Mouse (Mus musculus): ENCODE results near the gene Mmp19. TPM values are rescaled to one million over a fixed set of nuclear protein-coding genes. Genes with fewer than 3 reads are reported as not detected.
"Not testable (repeated sequence)": the region's sequence is repeated elsewhere in the genome, so short reads cannot be mapped to it uniquely, and the experiment has no call there.

Gene Mmp19
- polyA plus RNA-seq, 1 experiment from 2014 or later = 10.4 TPM

GRCm38 (mm10) chr10:128805092-128806000 lies 14.6 kb downstream of the Mmp19 start:
- Histone ChIP-seq H3K9ac (ENCODE audit: low read depth, low read length) (peak overlapping the region; percentile 64), H3K4me1 (ENCODE audit: control insufficient read depth, low read depth, low read length) (peaks cover 36% of the 10 kb centered on the region), H3K36me3 (ENCODE audit: control insufficient read depth, insufficient read depth) (no peaks in the 10 kb centered on the region; the same call in 1 of the 2 replicates), H3K4me3 (ENCODE audit: low read depth, low read length) (peak overlapping the region; percentile 65), H3K27ac (ENCODE audit: low read length) (peak overlapping the region; percentile 71), H3K9me3 (replicated peaks; ENCODE audit: control insufficient read depth, low read length) (no peaks in the 10 kb centered on the region), H3K4me2 (ENCODE audit: low read depth, low read length) (peak overlapping the region; percentile 69), H3K27me3 (ENCODE audit: control insufficient read depth, insufficient read depth, low read depth, low read length) (no peaks in the 10 kb centered on the region; the same call in none of the 2 replicates)
- ATAC-seq (ENCODE audit: low read depth) = peak; percentile 96
- WGBS (ENCODE audit: insufficient replicate concordance) = under 1% methylated on average over 63 of the region's 70 CpGs

DNA sequence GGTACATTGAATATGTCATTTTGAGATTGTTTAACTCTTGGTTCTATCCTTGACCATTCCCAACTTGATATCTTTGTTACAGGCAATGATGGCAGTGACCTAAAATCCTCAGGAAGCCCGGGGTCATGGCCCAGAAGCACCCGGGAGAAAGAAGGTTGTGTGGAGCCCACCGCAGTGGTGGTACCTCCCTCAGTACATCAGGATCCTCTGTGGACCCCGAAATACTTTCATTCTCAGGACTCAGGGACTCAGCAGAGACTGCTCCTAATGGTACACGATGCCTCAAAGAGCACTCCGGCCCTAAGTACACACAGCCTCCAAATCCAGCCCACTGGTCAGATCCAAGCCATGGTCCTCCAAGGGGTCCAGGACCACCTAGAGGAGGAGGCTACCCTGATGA lies 15.4 kb downstream of the Mmp19 start:
- H3K36me3 ChIP-seq (ENCODE audit: control insufficient read depth, insufficient read depth) = no peaks in the 10 kb centered on the region; the same call in 1 of the 2 replicates
- H3K27me3 ChIP-seq (ENCODE audit: control insufficient read depth, insufficient read depth, low read depth, low read length) = no peaks in the 10 kb centered on the region; the same call in none of the 2 replicates
- peak overlapping the region; percentile 65 for H3K4me3 ChIP-seq (ENCODE audit: low read depth, low read length)
- 52% methylated on average over 6 of the region's 6 CpGs for WGBS (ENCODE audit: insufficient replicate concordance)
- H3K9ac ChIP-seq (ENCODE audit: low read depth, low read length) = peak overlapping the region; percentile 64
- peaks cover 36% of the 10 kb centered on the region for H3K4me1 ChIP-seq (ENCODE audit: control insufficient read depth, low read depth, low read length)
- no peaks in the 10 kb centered on the region for H3K9me3 ChIP-seq (replicated peaks; ENCODE audit: control insufficient read depth, low read length)
- peak overlapping the region; percentile 69 for H3K4me2 ChIP-seq (ENCODE audit: low read depth, low read length)
- no peak overlapping the region; the same call in 1 of the 2 replicates for H3K27ac ChIP-seq (ENCODE audit: low read length)
- ATAC-seq (ENCODE audit: low read depth) = no peak

DNA sequence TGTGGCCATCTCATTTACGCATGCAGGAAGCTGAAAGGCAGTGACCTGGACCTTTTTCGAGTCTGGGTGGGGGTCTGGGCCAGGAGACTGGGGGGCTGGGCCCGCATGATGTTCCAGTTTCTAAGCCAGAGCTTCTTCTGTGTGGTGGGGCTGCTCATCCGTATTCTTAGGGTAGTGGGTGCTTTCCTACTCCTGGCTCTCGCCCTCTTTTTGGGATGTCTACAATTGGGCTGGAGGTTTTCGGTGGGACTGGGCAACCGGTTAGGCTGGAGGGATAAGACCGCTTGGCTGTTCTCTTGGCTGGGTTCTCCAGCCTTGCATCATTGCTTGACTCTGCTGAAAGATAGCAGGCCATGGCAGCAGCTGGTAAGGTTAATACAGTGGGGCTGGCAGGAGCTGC lies 16.3 kb downstream of the Mmp19 start:
- H3K4me3 ChIP-seq (ENCODE audit: low read depth, low read length) = peak overlapping the region; percentile 65
- H3K27ac ChIP-seq (ENCODE audit: low read length) = no peak overlapping the region
- peak overlapping the region; percentile 69 for H3K4me2 ChIP-seq (ENCODE audit: low read depth, low read length)
- 79% methylated on average over 8 of the region's 8 CpGs for WGBS (ENCODE audit: insufficient replicate concordance)
- H3K9ac ChIP-seq (ENCODE audit: low read depth, low read length) = peak overlapping the region; percentile 37; the same call in 1 of the 2 replicates
- peaks cover 36% of the 10 kb centered on the region for H3K4me1 ChIP-seq (ENCODE audit: control insufficient read depth, low read depth, low read length)
- no peaks in the 10 kb centered on the region; the same call in none of the 2 replicates for H3K27me3 ChIP-seq (ENCODE audit: control insufficient read depth, insufficient read depth, low read depth, low read length)
- no peaks in the 10 kb centered on the region for H3K9me3 ChIP-seq (replicated peaks; ENCODE audit: control insufficient read depth, low read length)
- no peaks in the 10 kb centered on the region; the same call in 1 of the 2 replicates for H3K36me3 ChIP-seq (ENCODE audit: control insufficient read depth, insufficient read depth)
- ATAC-seq (ENCODE audit: low read depth) = no peak

DNA sequence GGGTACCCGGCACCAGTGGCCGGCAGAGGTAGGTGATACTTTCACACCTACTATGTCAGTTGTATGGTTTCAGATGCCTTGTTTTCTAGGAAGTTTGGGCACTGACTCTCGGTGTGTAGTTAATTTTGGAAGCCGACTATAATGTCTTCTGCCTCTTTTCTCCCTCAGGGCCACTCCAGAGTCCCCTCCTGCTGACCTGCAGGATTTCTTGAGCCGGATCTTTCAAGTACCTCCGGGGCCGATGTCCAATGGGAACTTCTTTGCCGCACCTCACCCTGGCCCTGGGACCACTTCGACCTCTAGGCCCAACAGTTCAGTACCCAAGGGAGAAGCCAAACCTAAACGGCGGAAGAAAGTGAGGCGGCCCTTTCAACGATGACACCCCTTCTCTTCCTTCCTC lies 26.3 kb downstream of the Mmp19 start, which contains the start of gene Sarnp:
Gene Sarnp, plus strand, starts transcription at position 301 of the 400 bp plus-strand sequence.
- no peak for ATAC-seq (ENCODE audit: low read depth)
- Histone ChIP-seq H3K27ac (ENCODE audit: low read length) (no peak within 1 kb of the TSS), H3K9me3 (replicated peaks; ENCODE audit: control insufficient read depth, low read length) (no peaks in the 10 kb centered on the region), H3K4me3 (ENCODE audit: low read depth, low read length) (no peak within 1 kb of the TSS), H3K4me2 (ENCODE audit: low read depth, low read length) (no peak within 1 kb of the TSS), H3K36me3 (ENCODE audit: control insufficient read depth, insufficient read depth) (peaks cover 36% of the 10 kb centered on the region), H3K9ac (ENCODE audit: low read depth, low read length) (no peak within 1 kb of the TSS), H3K27me3 (ENCODE audit: control insufficient read depth, insufficient read depth, low read depth, low read length) (no peaks in the 10 kb centered on the region), H3K4me1 (ENCODE audit: control insufficient read depth, low read depth, low read length) (peaks cover 8% of the 10 kb centered on the region)
- WGBS (ENCODE audit: insufficient replicate concordance) = 84% methylated on average over 13 of the region's 13 CpGs

GRCm38 (mm10) chr10:128820217-128820616 lies 29.5 kb downstream of the Mmp19 start:
- Histone ChIP-seq H3K4me3 (ENCODE audit: low read depth, low read length) (peak overlapping the region; percentile 91; the same call in 1 of the 2 replicates), H3K9ac (ENCODE audit: low read depth, low read length) (no peak overlapping the region), H3K36me3 (ENCODE audit: control insufficient read depth, insufficient read depth) (peaks cover 28% of the 10 kb centered on the region), H3K4me1 (ENCODE audit: control insufficient read depth, low read depth, low read length) (peaks cover 18% of the 10 kb centered on the region), H3K4me2 (ENCODE audit: low read depth, low read length) (peak overlapping the region; percentile 86), H3K27me3 (ENCODE audit: control insufficient read depth, insufficient read depth, low read depth, low read length) (no peaks in the 10 kb centered on the region), H3K27ac (ENCODE audit: low read length) (no peak overlapping the region), H3K9me3 (replicated peaks; ENCODE audit: control insufficient read depth, low read length) (no peaks in the 10 kb centered on the region)
- ATAC-seq (ENCODE audit: low read depth) = no peak
- 80% methylated on average over 4 of the region's 4 CpGs for WGBS (ENCODE audit: insufficient replicate concordance)

DNA sequence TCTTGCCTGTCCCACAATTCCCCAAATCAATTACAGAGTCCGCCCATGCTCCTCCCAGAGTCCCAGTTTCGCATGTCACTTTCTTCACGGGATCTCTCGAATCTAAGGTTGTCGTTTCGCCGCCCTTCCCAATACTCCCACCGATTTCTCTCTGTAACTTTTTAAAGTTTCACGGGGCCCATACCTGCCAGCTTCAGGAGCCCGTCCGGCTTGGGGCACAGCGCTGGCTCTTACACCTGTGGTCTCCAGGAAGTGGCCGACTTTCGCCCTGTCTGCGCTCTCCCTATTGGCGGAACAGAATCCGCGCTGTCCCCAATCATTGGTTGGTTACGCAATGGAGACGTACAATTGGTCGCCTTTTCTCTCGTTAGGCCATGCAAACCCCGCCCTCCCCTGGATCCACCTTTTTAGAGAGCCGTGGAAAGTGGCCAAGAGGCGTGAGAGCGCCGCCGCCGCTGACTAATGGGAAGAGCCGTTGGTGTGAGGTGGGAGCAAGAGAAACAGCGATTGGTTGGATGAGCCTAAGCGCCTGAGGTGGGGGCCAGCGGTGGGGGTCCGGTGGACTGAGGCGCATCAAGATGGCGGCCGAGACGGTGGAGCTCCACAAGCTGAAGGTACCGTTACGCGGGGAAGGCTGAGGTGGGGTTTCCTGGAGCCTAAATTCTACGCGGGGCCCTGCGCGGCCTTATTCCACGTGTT lies 30.8 kb downstream of the Mmp19 start, which contains the start of gene Ormdl2:
Gene Ormdl2, minus strand, starts transcription at position 288 of the 699 bp plus-strand sequence.
- Histone ChIP-seq H3K4me2 (ENCODE audit: low read depth, low read length) (peak within 1 kb of the TSS; percentile 86), H3K36me3 (ENCODE audit: control insufficient read depth, insufficient read depth) (peaks cover 20% of the 10 kb centered on the region), H3K27ac (ENCODE audit: low read length) (peak within 1 kb of the TSS; percentile 76), H3K4me3 (ENCODE audit: low read depth, low read length) (peak within 1 kb of the TSS; percentile 91), H3K27me3 (ENCODE audit: control insufficient read depth, insufficient read depth, low read depth, low read length) (no peaks in the 10 kb centered on the region), H3K4me1 (ENCODE audit: control insufficient read depth, low read depth, low read length) (peaks cover 18% of the 10 kb centered on the region), H3K9me3 (replicated peaks; ENCODE audit: control insufficient read depth, low read length) (no peaks in the 10 kb centered on the region), H3K9ac (ENCODE audit: low read depth, low read length) (peak within 1 kb of the TSS; percentile 82)
- ATAC-seq (ENCODE audit: low read depth) = peak; percentile 98
- under 1% methylated on average over 46 of the region's 46 CpGs for WGBS (ENCODE audit: insufficient replicate concordance)

DNA sequence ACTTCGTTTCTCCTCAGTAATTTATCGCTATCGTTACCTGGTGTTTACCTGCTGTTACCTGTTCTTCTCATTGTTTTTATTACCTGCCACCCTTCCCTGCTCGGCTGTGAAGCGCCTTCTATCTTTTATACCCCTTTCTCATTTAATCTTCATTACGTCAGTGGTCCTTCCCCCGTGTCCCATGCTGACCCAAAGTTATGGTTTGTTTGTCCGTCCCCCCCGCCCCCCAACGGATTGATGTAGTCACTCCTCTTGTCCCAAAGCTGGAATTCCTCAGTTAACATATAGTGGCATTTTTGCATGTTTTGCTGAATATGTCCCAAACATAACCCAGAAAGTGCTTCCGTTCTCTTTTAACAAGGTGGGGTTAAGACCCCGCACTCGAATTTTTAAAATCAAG lies 31.4 kb downstream of the Mmp19 start:
- Histone ChIP-seq H3K4me2 (ENCODE audit: low read depth, low read length) (peak overlapping the region; percentile 84), H3K27me3 (ENCODE audit: control insufficient read depth, insufficient read depth, low read depth, low read length) (no peaks in the 10 kb centered on the region), H3K36me3 (ENCODE audit: control insufficient read depth, insufficient read depth) (peaks cover 14% of the 10 kb centered on the region), H3K4me1 (ENCODE audit: control insufficient read depth, low read depth, low read length) (peaks cover 18% of the 10 kb centered on the region), H3K9ac (ENCODE audit: low read depth, low read length) (peak overlapping the region; percentile 82), H3K4me3 (ENCODE audit: low read depth, low read length) (peak overlapping the region; percentile 91), H3K27ac (ENCODE audit: low read length) (peak overlapping the region; percentile 76), H3K9me3 (replicated peaks; ENCODE audit: control insufficient read depth, low read length) (no peaks in the 10 kb centered on the region)
- 2% methylated on average over 13 of the region's 13 CpGs for WGBS (ENCODE audit: insufficient replicate concordance)
- ATAC-seq (ENCODE audit: low read depth) = no peak

- ATAC-seq (ENCODE audit: low read depth); H3K27ac ChIP-seq (ENCODE audit: low read length); H3K9me3 ChIP-seq (replicated peaks; ENCODE audit: control insufficient read depth, low read length); H3K27me3 ChIP-seq (ENCODE audit: control insufficient read depth, insufficient read depth, low read depth, low read length); H3K36me3 ChIP-seq (ENCODE audit: control insufficient read depth, insufficient read depth): not testable (repeated sequence)
- Histone ChIP-seq H3K9ac (ENCODE audit: low read depth, low read length) (peak overlapping the region; percentile 82), H3K4me1 (ENCODE audit: control insufficient read depth, low read depth, low read length) (peaks cover 18% of the 10 kb centered on the region), H3K4me3 (ENCODE audit: low read depth, low read length) (peak overlapping the region; percentile 91), H3K4me2 (ENCODE audit: low read depth, low read length) (peak overlapping the region; percentile 84)
- WGBS (ENCODE audit: insufficient replicate concordance) = 72% methylated on average over 4 of the region's 4 CpGs
These were observed 32.4 kb downstream of the Mmp19 start for GRCm38 (mm10) chr10:128823087-128823486.

Data from liver, embryonic 16.5 days (tissue).